ENCODE assay signal across 10 mouse cellular contexts in the genomic region with DNA sequence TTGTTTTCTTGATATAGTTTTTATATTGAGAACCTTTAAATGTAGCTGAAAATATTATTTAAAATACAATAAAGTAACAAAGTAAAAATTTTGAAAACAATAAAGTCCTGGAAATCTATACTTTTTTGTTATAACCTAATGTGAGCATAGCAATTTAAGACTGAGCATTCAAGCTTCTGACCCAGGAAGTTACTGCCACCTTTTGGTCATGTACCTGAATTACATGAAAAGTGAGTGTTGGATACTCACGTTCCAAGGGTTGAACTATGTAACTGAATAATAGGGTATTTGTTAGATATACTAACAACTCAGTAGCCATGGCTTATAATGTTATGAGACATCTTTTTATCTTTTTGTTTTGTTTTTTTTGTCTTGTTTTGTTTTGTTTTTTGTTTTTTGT. TPM values are rescaled to one million over a fixed set of nuclear protein-coding genes. Genes with fewer than 3 reads are reported as not detected.
DNase-seq lines count a peak whose midpoint lies in the region; ATAC-seq lines count a peak whose summit lies in the region.
"Had no signal": no experiment of that assay in that cellular context is flagged by ENCODE, and none has a peak within 500 bp of the region (broad histone marks: within the 10 kb centered on the region; RNA-seq: fewer than 3 reads in every experiment).

No protein-coding gene starts in this region.

- no peak overlapping the region for H3K4me2 ChIP-seq in kidney, embryonic 16.5 days (replicated peaks; ENCODE audit: low read depth, low read length)
- H3K4me2 ChIP-seq: neural tube, embryonic 12.5 days had no signal

- H3K27ac ChIP-seq in kidney, embryonic 16.5 days (ENCODE audit: low read length), result no peak overlapping the region
- H3K27ac ChIP-seq: neural tube, embryonic 12.5 days had no signal

- no peak overlapping the region for H3K4me3 ChIP-seq in kidney, embryonic 16.5 days (ENCODE audit: low read length)
- H3K4me3 ChIP-seq: neural tube, embryonic 12.5 days had no signal

- WGBS in kidney, embryonic 16.5 days, result 78% methylated on average over 1 of the region's 1 CpGs

- no peaks in the 10 kb centered on the region for H3K36me3 ChIP-seq in kidney, embryonic 16.5 days (ENCODE audit: insufficient read depth, low read length)
- H3K36me3 ChIP-seq: neural tube, embryonic 12.5 days had no signal

- ATAC-seq in kidney, embryonic 16.5 days (ENCODE audit: low FRiP score, low TSS enrichment), result no peak
- ATAC-seq: inflammation-experienced regulatory T-cells, adult 6 months had no signal

- H3K4me1 ChIP-seq in kidney, embryonic 16.5 days (ENCODE audit: insufficient read depth, low read length), result no peaks in the 10 kb centered on the region
- H3K4me1 ChIP-seq: neural tube, embryonic 12.5 days had no signal

- H3K9ac ChIP-seq in kidney, embryonic 16.5 days (replicated peaks; ENCODE audit: low read length), result no peak overlapping the region
- H3K9ac ChIP-seq: neural tube, embryonic 12.5 days had no signal

- no peaks in the 10 kb centered on the region; the same call in 1 of the 2 replicates for H3K27me3 ChIP-seq in kidney, embryonic 16.5 days (ENCODE audit: insufficient read depth, low read length)
- H3K27me3 ChIP-seq: neural tube, embryonic 12.5 days had no signal

- H3K9me3 ChIP-seq in kidney, embryonic 16.5 days (ENCODE audit: low read length), result no peaks in the 10 kb centered on the region
- H3K9me3 ChIP-seq: neural tube, embryonic 12.5 days had no signal

- peak; percentile 34 for DNase-seq in kidney, adult 9 months
- DNase-seq in thymus, postnatal 14 days, result peak; percentile 4
- DNase-seq in thymus, adult 18-20 months, result no peak
- peak; percentile 43 for DNase-seq in ZHBTc4 (ENCODE audit: low read depth, low spot score)
- no peak for DNase-seq in frontal cortex, adult 2 months (ENCODE audit: extremely low spot score in 1 of 2, low spot score in 1 of 2)
- DNase-seq in urinary bladder, adult 2 months (ENCODE audit: low spot score), result no peak
- DNase-seq: adrenal gland, postnatal 25 days had no signal

RNA-seq across cellular contexts. Expression of a gene that starts 42.6 kb away (rescaled TPM):
- 0.09 TPM in 1 of 2 replicates, not detected in the other for polyA plus RNA-seq in kidney, embryonic 16.5 days (2015; fragmentation: Nextera tagmentation; extraction: Ambion mirVana)
- 3.0 and 3.3 TPM in 2 replicates for polyA plus RNA-seq in frontal cortex, adult 2 months (2012; rRNA removed)
- polyA plus RNA-seq in urinary bladder, adult 2 months (2012; rRNA removed), result not detected in 2 replicates
- polyA plus RNA-seq: inflammation-experienced regulatory T-cells, adult 6 months had no signal

RNA-seq across cellular contexts. Expression of a gene that starts 43.3 kb away (rescaled TPM):
- 0.14 and 0.28 TPM in 2 replicates for polyA plus RNA-seq in kidney, embryonic 16.5 days (2015; fragmentation: Nextera tagmentation; extraction: Ambion mirVana)
- polyA plus RNA-seq in frontal cortex, adult 2 months (2012; rRNA removed), result 1.5 and 1.8 TPM in 2 replicates
- polyA plus RNA-seq in urinary bladder, adult 2 months (2012; rRNA removed), result 0.08 and 0.12 TPM in 2 replicates
- polyA plus RNA-seq: inflammation-experienced regulatory T-cells, adult 6 months had no signal

Comparison
In these comparisons a context has a peak if more than half of its experiments do, and no peak if none do; other contexts are left out.
1. DNase-seq: peak in kidney, adult 9 months (single experiment), thymus, postnatal 14 days (single experiment) and ZHBTc4 (single experiment); none in thymus, adult 18-20 months (0 of 2), frontal cortex, adult 2 months (0 of 2) and urinary bladder, adult 2 months (single experiment).